ENCODE assay signal across 8 mouse cellular contexts in genomic region chr2:27730002-27730905, GRCm38 (mm10). TPM values are rescaled to one million over a fixed set of nuclear protein-coding genes. Genes with fewer than 3 reads are reported as not detected.
DNase-seq lines count a peak whose midpoint lies in the region; ATAC-seq lines count a peak whose summit lies in the region.

No protein-coding gene starts in this region.

- DNase-seq in gastrocnemius, adult 18-20 months (ENCODE audit: low spot score) = peak; percentile 73
- no peak for DNase-seq in gastrocnemius, postnatal 4 days (ENCODE audit: low spot score in 2 of 2)
- DNase-seq in CD4-positive helper T cell, adult 2 months (ENCODE audit: low read depth, low spot score) = peak; percentile 60
- peak; percentile 45 for DNase-seq in cerebellum, adult 11-12 months
- peak; percentile 78 for DNase-seq in induced T-regulatory cell, adult 2 months (ENCODE audit: low read depth)

- peak; percentile 72 for ATAC-seq in megakaryocyte, adult 5-6 weeks (ENCODE audit: poor library complexity, severe bottlenecking)
- no peak for ATAC-seq in inflammation-experienced regulatory T-cells, adult 6 months
- ATAC-seq in erythroblast, adult 5-6 weeks (replicated peaks; ENCODE audit: low FRiP score, poor library complexity, severe bottlenecking) = no peak

RNA-seq across cellular contexts. Expression of gene Rxra, which starts 54.0 kb away (rescaled TPM):
- 100 to 1,000 TPM; 129 to 134 TPM for total RNA-seq in gastrocnemius, adult 18-20 months (2021)
- 10 to 100 TPM; 59.0 to 60.2 TPM for total RNA-seq in gastrocnemius, postnatal 4 days (2021)
- total RNA-seq in megakaryocyte, adult 5-6 weeks (2015) = 15.4 and 16.1 TPM in 2 replicates
- total RNA-seq in megakaryocyte, adult 5-6 weeks (2017) = 16.8 and 17.0 TPM in 2 replicates
- 1 to 10 TPM; 5.3 to 7.3 (median 5.7) TPM for polyA plus RNA-seq in inflammation-experienced regulatory T-cells, adult 6 months (2017; shearing (Covaris generic))
- total RNA-seq in erythroblast, adult 5-6 weeks (2015; ENCODE audit: low replicate concordance) = 1.9 and 3.1 TPM in 2 replicates
- total RNA-seq in erythroblast, adult 5-6 weeks (2017; ENCODE audit: low replicate concordance) = 2.3 and 4.6 TPM in 2 replicates

Comparison
In these comparisons a context has a peak if more than half of its experiments do, and no peak if none do; other contexts are left out.
1. DNase-seq: peak in gastrocnemius, adult 18-20 months (single experiment), CD4-positive helper T cell, adult 2 months (single experiment), cerebellum, adult 11-12 months (single experiment) and induced T-regulatory cell, adult 2 months (single experiment); none in gastrocnemius, postnatal 4 days (0 of 2).